Mouse (Mus musculus) liver, postnatal 0 days (tissue): ENCODE measurements around the gene Stard13.

Source experiments
- CTCF ChIP-seq: sonication (generic); IDR thresholded peaks from 2 replicates; pipeline ENCODE4 v1.5.1; 2016; ENCODE audit warnings: antibody characterized with exemption, low read depth
- EP300 ChIP-seq: IDR thresholded peaks from 2 replicates; pipeline ENCODE4 v1.6.1; 2016; ENCODE audit warnings: antibody characterized with exemption, low read depth, mild to moderate bottlenecking

- TF ChIP-seq CTCF (no peak), EP300 (no peak)
Measured at GRCm38 (mm10) chr5:151166266-151166665, 67.4 kb downstream of the Stard13 start.
